Comparison of ENCODE assay signal across 9 mouse cellular contexts in genomic region chr7:128237593-128237926, GRCm38 (mm10). TPM values are rescaled to one million over a fixed set of nuclear protein-coding genes. Genes with fewer than 3 reads are reported as not detected.
DNase-seq lines count a peak whose midpoint lies in the region; ATAC-seq and TF ChIP-seq lines count a peak whose summit lies in the region.
"Had no signal": no experiment of that assay in that cellular context is flagged by ENCODE, and none has a peak within 500 bp of the region (broad histone marks: within the 10 kb centered on the region; RNA-seq: fewer than 3 reads in every experiment).

No protein-coding gene starts in this region.

- peaks cover 35% of the 10 kb centered on the region for H3K36me3 ChIP-seq in heart, postnatal 0 days (replicated peaks; ENCODE audit: control insufficient read depth, insufficient read depth, low read length)
- H3K36me3 ChIP-seq in hindbrain, embryonic 12.5 days: peaks cover 32% of the 10 kb centered on the region
- H3K36me3 ChIP-seq in midbrain, embryonic 12.5 days: peaks cover 31% of the 10 kb centered on the region

- H3K9ac ChIP-seq in heart, postnatal 0 days (replicated peaks; ENCODE audit: low read depth, low read length): peak overlapping the region; percentile 79
- peak overlapping the region; percentile 79 for H3K9ac ChIP-seq in hindbrain, embryonic 12.5 days
- peak overlapping the region; percentile 58 for H3K9ac ChIP-seq in midbrain, embryonic 12.5 days (replicated peaks)

- intact Hi-C loops in heart, postnatal 14 days (cut with DNase I): loop anchor here (2.0 kb wide), 1 partner anchor 107 kb away; no protein-coding TSS in a partner anchor
- intact Hi-C loops in left cerebral cortex, postnatal 4 days (cut with DNase I): no loop called here

- TF ChIP-seq EP300 in heart, postnatal 0 days (IDR thresholded peaks at IDR 0.05; ENCODE audit: low read depth): no peak

- H3K27ac ChIP-seq in heart, postnatal 0 days (ENCODE audit: low read depth): peak overlapping the region; percentile 99
- H3K27ac ChIP-seq in bone marrow, adult 2 months (ENCODE audit: control insufficient read depth, insufficient read depth, low read depth, low read length, poor library complexity): peak overlapping the region; percentile 98
- H3K27ac ChIP-seq in hindbrain, embryonic 12.5 days: peak overlapping the region; percentile 94
- H3K27ac ChIP-seq in midbrain, embryonic 12.5 days (replicated peaks): peak overlapping the region; percentile 90

- H3K27me3 ChIP-seq in heart, postnatal 0 days (ENCODE audit: control insufficient read depth, insufficient read depth, low read length): no peaks in the 10 kb centered on the region
- no peaks in the 10 kb centered on the region for H3K27me3 ChIP-seq in hindbrain, embryonic 12.5 days
- H3K27me3 ChIP-seq in midbrain, embryonic 12.5 days: no peaks in the 10 kb centered on the region
- H3K27me3 ChIP-seq: Patski had no signal

- no peak for ATAC-seq in heart, postnatal 0 days (ENCODE audit: insufficient read depth, low read depth)
- no peak; the same call in 1 of the 2 replicates for ATAC-seq in hindbrain, embryonic 12.5 days (ENCODE audit: low FRiP score)
- no peak; the same call in 1 of the 2 replicates for ATAC-seq in midbrain, embryonic 12.5 days (ENCODE audit: low FRiP score, low read depth)
- no peak for ATAC-seq in activated CD4-positive, CD25-positive, alpha-beta regulatory T cell, adult 4 months

- H3K4me2 ChIP-seq in heart, postnatal 0 days (ENCODE audit: low read depth, low read length): peak overlapping the region; percentile 86
- H3K4me2 ChIP-seq in hindbrain, embryonic 12.5 days (replicated peaks): peak overlapping the region; percentile 96
- peak overlapping the region; percentile 85 for H3K4me2 ChIP-seq in midbrain, embryonic 12.5 days (replicated peaks)

- WGBS in heart, postnatal 0 days: 0% methylated on average over 25 of the region's 25 CpGs
- WGBS in bone marrow, adult 2 months: 0% methylated on average over 25 of the region's 25 CpGs
- under 1% methylated on average over 25 of the region's 25 CpGs for WGBS in hindbrain, embryonic 12.5 days
- under 1% methylated on average over 25 of the region's 25 CpGs for WGBS in midbrain, embryonic 12.5 days

- no peak for TF ChIP-seq CTCF in heart, postnatal 0 days (IDR thresholded peaks at IDR 0.05; ENCODE audit: low read depth)
- no peak for TF ChIP-seq CTCF in bone marrow, adult 2 months (IDR thresholded peaks at IDR 0.05; ENCODE audit: control insufficient read depth, insufficient read depth, low read length)

- peak overlapping the region; percentile 76 for H3K4me3 ChIP-seq in heart, postnatal 0 days (ENCODE audit: low read depth, low read length)
- H3K4me3 ChIP-seq in bone marrow, adult 2 months (replicated peaks; ENCODE audit: control insufficient read depth, low read depth, low read length): peak overlapping the region; percentile 80
- peak overlapping the region; percentile 68 for H3K4me3 ChIP-seq in hindbrain, embryonic 12.5 days
- H3K4me3 ChIP-seq in midbrain, embryonic 12.5 days: peak overlapping the region; percentile 61

- no peaks in the 10 kb centered on the region; the same call in 1 of the 2 replicates for H3K4me1 ChIP-seq in heart, postnatal 0 days (ENCODE audit: control insufficient read depth, insufficient read depth)
- peaks cover 5% of the 10 kb centered on the region for H3K4me1 ChIP-seq in bone marrow, adult 2 months (ENCODE audit: control insufficient read depth, insufficient read depth, low read length)
- H3K4me1 ChIP-seq in hindbrain, embryonic 12.5 days: peaks cover 13% of the 10 kb centered on the region
- H3K4me1 ChIP-seq in midbrain, embryonic 12.5 days: peaks cover 21% of the 10 kb centered on the region

- no peak for TF ChIP-seq POLR2A in bone marrow, adult 2 months (IDR thresholded peaks at IDR 0.05; ENCODE audit: borderline replicate concordance, control insufficient read depth, low read depth, low read length)

- no peaks in the 10 kb centered on the region for H3K9me3 ChIP-seq in heart, postnatal 0 days (replicated peaks; ENCODE audit: control insufficient read depth, low read length)
- H3K9me3 ChIP-seq in hindbrain, embryonic 12.5 days (replicated peaks): no peaks in the 10 kb centered on the region
- H3K9me3 ChIP-seq in midbrain, embryonic 12.5 days: no peaks in the 10 kb centered on the region

- DNase-seq in heart, postnatal 0 days (ENCODE audit: low spot score): no peak
- no peak for DNase-seq in heart, postnatal 14 days
- DNase-seq in adrenal gland, postnatal 36 days: no peak
- DNase-seq in left cerebral cortex, postnatal 4 days: no peak

RNA-seq across cellular contexts. Expression of gene 9130023H24Rik, which starts 0.3 kb away (rescaled TPM):
- total RNA-seq in heart, postnatal 0 days (2014; rRNA removed; ENCODE audit: low replicate concordance): 3.6 and 3.9 TPM in 2 replicates
- 4.4 and 5.1 TPM in 2 replicates for polyA plus RNA-seq in heart, postnatal 0 days (2015; fragmentation: Nextera tagmentation; extraction: Ambion mirVana)
- total RNA-seq in heart, postnatal 14 days (2021): 1 to 10 TPM; 3.1 to 3.4 TPM
- 1.3 and 4.7 TPM in 2 replicates for polyA plus RNA-seq in bone marrow, adult 2 months (2011; ENCODE audit: insufficient read depth, insufficient read length, low replicate concordance, missing spikeins)
- 13.8 and 14.1 TPM in 2 replicates for polyA plus RNA-seq in hindbrain, embryonic 12.5 days (2016; fragmentation: Nextera tagmentation; extraction: Ambion mirVana)
- polyA plus RNA-seq in midbrain, embryonic 12.5 days (2016; fragmentation: Nextera tagmentation; extraction: Ambion mirVana): 13.2 TPM in 2 replicates
- total RNA-seq in adrenal gland, postnatal 36 days (2021): 1 to 10 TPM; 6.5 to 7.6 TPM
- polyA plus RNA-seq in activated CD4-positive, CD25-positive, alpha-beta regulatory T cell, adult 4 months (2017; shearing (Covaris generic)): 1 to 10 TPM; 4.0 to 5.8 TPM
- 1 to 10 TPM; 5.0 to 5.2 TPM for total RNA-seq in left cerebral cortex, postnatal 4 days (2021)

RNA-seq across cellular contexts. Expression of gene Armc5, which starts 0.4 kb away (rescaled TPM):
- 18.9 and 32.0 TPM in 2 replicates for total RNA-seq in heart, postnatal 0 days (2014; rRNA removed; ENCODE audit: low replicate concordance)
- 8.3 and 8.9 TPM in 2 replicates for polyA plus RNA-seq in heart, postnatal 0 days (2015; fragmentation: Nextera tagmentation; extraction: Ambion mirVana)
- 1 to 10 TPM; 7.8 to 9.0 TPM for total RNA-seq in heart, postnatal 14 days (2021)
- 8.9 and 13.8 TPM in 2 replicates for polyA plus RNA-seq in bone marrow, adult 2 months (2011; ENCODE audit: insufficient read depth, insufficient read length, low replicate concordance, missing spikeins)
- polyA plus RNA-seq in hindbrain, embryonic 12.5 days (2016; fragmentation: Nextera tagmentation; extraction: Ambion mirVana): 16.4 and 17.4 TPM in 2 replicates
- 16.3 and 16.7 TPM in 2 replicates for polyA plus RNA-seq in midbrain, embryonic 12.5 days (2016; fragmentation: Nextera tagmentation; extraction: Ambion mirVana)
- 10 to 100 TPM; 18.5 to 19.9 TPM for total RNA-seq in adrenal gland, postnatal 36 days (2021)
- 1 to 10 TPM; 3.9 to 5.6 TPM for polyA plus RNA-seq in activated CD4-positive, CD25-positive, alpha-beta regulatory T cell, adult 4 months (2017; shearing (Covaris generic))
- total RNA-seq in left cerebral cortex, postnatal 4 days (2021): 10 to 100 TPM; 10.3 to 11.2 TPM

RNA-seq across cellular contexts. Expression of gene Tgfb1i1, which starts 9.1 kb away (rescaled TPM):
- total RNA-seq in heart, postnatal 0 days (2014; rRNA removed; ENCODE audit: low replicate concordance): 84.6 and 93.8 TPM in 2 replicates
- 97.5 and 112 TPM in 2 replicates for polyA plus RNA-seq in heart, postnatal 0 days (2015; fragmentation: Nextera tagmentation; extraction: Ambion mirVana)
- total RNA-seq in heart, postnatal 14 days (2021): 10 to 100 TPM; 31.9 to 32.2 TPM
- polyA plus RNA-seq in bone marrow, adult 2 months (2011; ENCODE audit: insufficient read depth, insufficient read length, low replicate concordance, missing spikeins): 13.9 and 22.2 TPM in 2 replicates
- 50.9 and 63.1 TPM in 2 replicates for polyA plus RNA-seq in hindbrain, embryonic 12.5 days (2016; fragmentation: Nextera tagmentation; extraction: Ambion mirVana)
- polyA plus RNA-seq in midbrain, embryonic 12.5 days (2016; fragmentation: Nextera tagmentation; extraction: Ambion mirVana): 39.6 and 50.5 TPM in 2 replicates
- 10 to 100 TPM; 18.3 to 28.9 TPM for total RNA-seq in adrenal gland, postnatal 36 days (2021)
- under 1 TPM in 1 of 2 experiments, not detected in 1; 0.59 TPM for polyA plus RNA-seq in activated CD4-positive, CD25-positive, alpha-beta regulatory T cell, adult 4 months (2017; shearing (Covaris generic))
- total RNA-seq in left cerebral cortex, postnatal 4 days (2021): 10 to 100 TPM; 36.9 to 37.6 TPM

RNA-seq across cellular contexts. Expression of gene Slc5a2, which starts 27.9 kb away (rescaled TPM):
- total RNA-seq in heart, postnatal 0 days (2014; rRNA removed; ENCODE audit: low replicate concordance): not detected in 2 replicates
- 0.20 and 0.30 TPM in 2 replicates for polyA plus RNA-seq in heart, postnatal 0 days (2015; fragmentation: Nextera tagmentation; extraction: Ambion mirVana)
- total RNA-seq in heart, postnatal 14 days (2021): not detected
- polyA plus RNA-seq in bone marrow, adult 2 months (2011; ENCODE audit: insufficient read depth, insufficient read length, low replicate concordance, missing spikeins): 2.0 and 3.6 TPM in 2 replicates
- polyA plus RNA-seq in hindbrain, embryonic 12.5 days (2016; fragmentation: Nextera tagmentation; extraction: Ambion mirVana): not detected in 2 replicates
- polyA plus RNA-seq in midbrain, embryonic 12.5 days (2016; fragmentation: Nextera tagmentation; extraction: Ambion mirVana): not detected in 2 replicates
- total RNA-seq in adrenal gland, postnatal 36 days (2021): not detected
- not detected for polyA plus RNA-seq in activated CD4-positive, CD25-positive, alpha-beta regulatory T cell, adult 4 months (2017; shearing (Covaris generic))
- not detected for total RNA-seq in left cerebral cortex, postnatal 4 days (2021)

RNA-seq across cellular contexts. Expression of gene Cox6a2, which starts 31.4 kb away (rescaled TPM):
- 1,202 and 1,223 TPM in 2 replicates for total RNA-seq in heart, postnatal 0 days (2014; rRNA removed; ENCODE audit: low replicate concordance)
- 3,388 and 3,605 TPM in 2 replicates for polyA plus RNA-seq in heart, postnatal 0 days (2015; fragmentation: Nextera tagmentation; extraction: Ambion mirVana)
- 1,000 to 10,000 TPM; 1,548 to 1,671 TPM for total RNA-seq in heart, postnatal 14 days (2021)
- 8.4 TPM in 1 of 2 replicates, not detected in the other for polyA plus RNA-seq in bone marrow, adult 2 months (2011; ENCODE audit: insufficient read depth, insufficient read length, low replicate concordance, missing spikeins)
- polyA plus RNA-seq in hindbrain, embryonic 12.5 days (2016; fragmentation: Nextera tagmentation; extraction: Ambion mirVana): 1.3 and 4.1 TPM in 2 replicates
- polyA plus RNA-seq in midbrain, embryonic 12.5 days (2016; fragmentation: Nextera tagmentation; extraction: Ambion mirVana): not detected in 2 replicates
- total RNA-seq in adrenal gland, postnatal 36 days (2021): 1 to 10 TPM in 1 of 2 experiments, not detected in 1; 6.9 TPM
- not detected for polyA plus RNA-seq in activated CD4-positive, CD25-positive, alpha-beta regulatory T cell, adult 4 months (2017; shearing (Covaris generic))
- 1 to 10 TPM; 3.2 TPM for total RNA-seq in left cerebral cortex, postnatal 4 days (2021)
